Mouse (Mus musculus): ENCODE results near the gene Eif4h. TPM values are rescaled to one million over a fixed set of nuclear protein-coding genes. Genes with fewer than 3 reads are reported as not detected.

Gene Eif4h
- total RNA-seq, 2 experiments from 2014 or later: 250 to 262 TPM

GRCm38 (mm10) chr5:134606314-134606713 is 33.0 kb downstream of the Eif4h start:
- DNase-seq: no peak

GRCm38 (mm10) chr5:134604376-134604775 is 34.9 kb downstream of the Eif4h start:
- DNase-seq: no peak

GRCm38 (mm10) chr5:134597711-134598110 is 41.6 kb downstream of the Eif4h start:
- DNase-seq: peak; percentile 40

GRCm38 (mm10) chr5:134593093-134593492 is 46.2 kb downstream of the Eif4h start:
- DNase-seq: no peak

GRCm38 (mm10) chr5:134592026-134592581 is 47.2 kb downstream of the Eif4h start:
- peak; percentile 68 for DNase-seq

GRCm38 (mm10) chr5:134589900-134590299 is 49.4 kb downstream of the Eif4h start:
- no peak for DNase-seq

GRCm38 (mm10) chr5:134584798-134585197 is 54.5 kb downstream of the Eif4h start:
- no peak for DNase-seq

- DNase-seq: no peak
These were observed 55.4 kb downstream of the Eif4h start for GRCm38 (mm10) chr5:134583884-134584213.

GRCm38 (mm10) chr5:134583006-134583883 is 56.0 kb downstream of the Eif4h start:
- no peak for DNase-seq

GRCm38 (mm10) chr5:134582221-134582907 is 56.9 kb downstream of the Eif4h start:
- peak; percentile 98 for DNase-seq

- no peak for DNase-seq
These were observed 58.1 kb downstream of the Eif4h start, which contains the start of gene Rfc2 for GRCm38 (mm10) chr5:134581146-134581545. TSS of gene Rfc2 (plus strand) at chr5:134581366.

- no peak for DNase-seq
These were observed 60.2 kb downstream of the Eif4h start for GRCm38 (mm10) chr5:134579135-134579534.

- DNase-seq: no peak
These were observed 61.8 kb downstream of the Eif4h start for GRCm38 (mm10) chr5:134577534-134577933.

GRCm38 (mm10) chr5:134576517-134577220 is 62.6 kb downstream of the Eif4h start:
- no peak for DNase-seq

GRCm38 (mm10) chr5:134575833-134576232 is 63.5 kb downstream of the Eif4h start:
- DNase-seq: no peak

GRCm38 (mm10) chr5:134572508-134573214 is 66.6 kb downstream of the Eif4h start:
- DNase-seq: peak; percentile 32

- peak; percentile 44 for DNase-seq
These were observed 67.4 kb downstream of the Eif4h start for GRCm38 (mm10) chr5:134571730-134572507.
